Mouse (Mus musculus) gastrocnemius, postnatal 25 days (tissue): ENCODE results near the gene B4galt7. TPM values are rescaled to one million over a fixed set of nuclear protein-coding genes. Genes with fewer than 3 reads are reported as not detected.
"Not testable (repeated sequence)": the region's sequence is repeated elsewhere in the genome, so short reads cannot be mapped to it uniquely, and the experiment has no call there.

Experiments
- DNase-seq: peaks from one replicate; pipeline ENCODE4 v3.0.0; 2022
- total RNA-seq, 2 experiments: library from RNA; stranded (reverse); gene quantifications; 1 replicate in 1 of 2; 2 replicates in 1 of 2; pipeline ENCODE4 v1.2.3; 2021

Gene B4galt7
- total RNA-seq, 2 experiments from 2014 or later, result 4.5 to 6.9 TPM

DNA sequence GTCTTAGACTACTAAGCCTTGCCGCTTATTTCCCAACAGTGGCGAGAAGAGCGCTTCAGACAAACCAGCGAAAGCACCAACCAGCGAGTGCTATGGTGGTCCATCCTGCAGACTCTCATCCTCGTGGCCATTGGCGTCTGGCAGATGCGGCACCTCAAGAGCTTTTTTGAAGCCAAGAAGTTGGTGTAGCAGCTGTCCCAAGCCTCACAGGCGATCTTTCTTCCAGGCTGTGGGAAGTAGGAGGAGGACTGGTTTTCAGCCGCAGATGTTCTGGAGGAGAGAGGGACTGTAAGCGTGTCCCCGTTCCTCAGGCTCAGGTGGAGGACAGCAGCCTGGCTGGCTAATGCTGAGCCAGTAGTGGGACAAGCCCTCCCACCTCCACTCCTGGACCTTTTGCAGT is 2.9 kb upstream of the B4galt7 start:
- no peak for DNase-seq

DNA sequence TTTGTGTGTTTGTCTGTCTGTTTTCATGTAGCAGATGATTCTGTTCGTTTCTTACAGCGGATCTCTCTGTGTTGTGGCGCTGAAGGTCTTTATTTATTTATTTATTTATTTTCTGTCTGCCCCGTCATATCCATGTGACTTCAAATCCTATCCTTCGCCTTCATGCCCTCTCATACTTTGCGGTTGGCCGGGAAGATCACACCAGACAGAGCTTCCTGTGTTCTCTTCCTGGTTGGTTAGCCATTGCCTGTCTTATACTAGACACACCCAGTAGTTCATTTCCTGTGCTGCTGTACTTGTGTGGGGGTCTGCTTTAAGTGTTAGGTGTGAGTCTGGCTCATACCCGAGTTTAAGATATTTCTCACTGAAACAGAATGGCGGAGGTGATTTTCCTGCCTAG is 961 bp downstream of the B4galt7 start:
- no peak for DNase-seq

DNA sequence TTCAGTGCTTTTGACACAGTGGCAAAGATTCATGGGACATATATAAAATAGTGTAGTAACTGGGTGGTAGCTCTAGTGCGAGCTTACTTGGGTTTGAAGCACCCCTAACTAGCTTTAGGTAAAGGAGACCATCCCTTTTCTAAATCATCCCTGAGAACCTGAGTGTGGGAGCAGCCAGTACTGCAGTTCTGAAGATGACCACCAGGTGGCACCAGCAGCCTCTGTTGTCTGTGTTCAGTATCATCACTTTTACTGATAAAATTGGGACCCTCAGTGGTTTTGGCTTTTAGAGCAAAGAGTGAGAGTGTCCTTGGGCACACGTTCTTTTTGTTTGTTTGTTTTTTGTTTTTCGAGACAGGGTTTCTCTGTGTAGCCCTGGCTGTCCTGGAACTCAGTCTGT is 1.9 kb downstream of the B4galt7 start:
- peak; percentile 60 for DNase-seq

DNA sequence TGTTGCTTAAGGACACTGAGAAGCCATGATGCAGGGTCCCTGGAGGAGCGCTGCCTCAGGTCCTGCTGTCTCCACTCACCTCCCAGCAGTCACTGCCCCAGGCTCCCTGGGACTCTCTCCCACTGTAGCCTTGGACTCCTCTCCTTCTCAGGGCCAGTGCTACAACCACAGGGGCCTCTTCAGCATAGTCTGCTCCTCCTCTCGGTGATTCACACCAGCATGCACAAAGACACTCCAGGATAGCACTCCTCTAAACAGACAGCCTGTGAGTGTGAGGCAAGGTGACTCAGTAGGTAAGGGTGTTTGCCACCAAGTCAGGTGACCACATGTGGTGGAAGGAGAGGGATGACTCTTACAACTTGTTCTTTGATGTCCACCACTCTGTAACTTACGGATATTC is 4.9 kb downstream of the B4galt7 start:
- DNase-seq, result no peak

DNA sequence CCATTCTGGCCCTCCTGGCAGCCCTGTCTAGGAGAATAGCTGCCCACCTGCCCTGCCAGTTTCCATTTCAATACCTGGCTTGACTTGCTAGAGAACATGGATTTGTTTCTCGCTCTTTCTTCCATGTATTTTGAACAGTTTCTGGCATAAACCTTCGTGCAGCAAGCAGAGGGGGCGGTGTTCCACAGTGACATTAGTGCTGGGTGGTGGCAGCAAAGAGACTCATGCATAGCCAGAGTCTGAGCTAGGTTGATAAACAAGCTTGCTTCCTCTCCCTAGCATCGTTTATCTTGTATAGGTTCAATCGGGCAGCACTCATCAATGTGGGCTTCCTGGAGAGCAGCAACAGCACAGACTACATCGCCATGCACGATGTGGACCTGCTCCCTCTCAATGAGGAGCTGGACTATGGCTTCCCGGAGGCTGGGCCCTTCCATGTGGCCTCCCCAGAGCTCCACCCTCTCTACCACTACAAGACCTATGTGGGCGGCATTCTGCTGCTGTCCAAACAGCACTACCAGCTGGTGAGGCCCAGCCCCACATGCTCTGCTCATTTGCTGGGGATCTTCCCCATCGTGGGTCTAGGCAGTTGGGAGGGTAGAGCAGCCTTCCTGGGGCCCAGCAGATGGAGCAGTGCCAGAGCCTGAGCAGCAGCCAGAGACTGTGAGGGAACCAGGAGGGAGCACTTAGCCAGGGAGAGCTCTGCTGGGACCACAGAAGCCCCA is 7.4 kb downstream of the B4galt7 start:
- no peak for DNase-seq

DNA sequence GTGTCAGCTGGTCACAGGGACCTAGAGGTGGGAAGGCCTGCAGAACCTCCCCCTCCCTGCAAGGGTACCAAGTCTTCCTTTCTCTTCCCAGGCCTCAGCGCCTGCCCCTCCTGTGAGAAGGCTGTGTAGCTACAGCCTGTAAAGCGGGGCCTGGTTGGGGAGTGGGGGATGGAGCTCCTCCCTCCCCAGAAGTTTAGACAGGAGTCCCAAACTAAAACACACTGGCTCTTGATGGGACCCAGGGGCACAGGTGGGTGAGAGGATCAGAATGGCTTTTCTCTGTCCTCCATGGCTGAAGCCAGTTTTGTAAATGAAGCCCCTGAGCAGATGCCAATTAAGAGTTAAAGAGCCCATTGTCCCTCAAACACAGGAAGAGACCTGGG is 7.9 kb downstream of the B4galt7 start:
- DNase-seq, result no peak

DNA sequence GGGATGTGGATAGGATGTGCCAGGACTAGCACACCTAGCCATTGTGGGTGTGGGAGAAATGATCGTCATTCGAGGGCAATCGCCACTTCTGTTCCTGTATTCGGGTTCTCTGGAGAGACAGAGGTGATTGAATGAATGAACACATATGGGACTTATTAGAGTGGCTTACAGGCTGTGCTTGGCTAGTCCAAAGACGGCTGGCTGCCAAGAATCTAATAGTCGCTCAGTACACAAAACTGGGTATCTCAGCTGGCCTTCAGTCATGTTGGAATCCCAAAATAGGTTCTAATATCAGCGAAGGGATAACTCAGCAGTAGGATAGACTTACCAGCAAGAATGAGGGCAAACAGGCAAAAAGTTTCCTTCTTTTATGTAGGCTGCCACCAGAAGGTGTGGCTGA is 12.3 kb downstream of the B4galt7 start:
- DNase-seq, result no peak

DNA sequence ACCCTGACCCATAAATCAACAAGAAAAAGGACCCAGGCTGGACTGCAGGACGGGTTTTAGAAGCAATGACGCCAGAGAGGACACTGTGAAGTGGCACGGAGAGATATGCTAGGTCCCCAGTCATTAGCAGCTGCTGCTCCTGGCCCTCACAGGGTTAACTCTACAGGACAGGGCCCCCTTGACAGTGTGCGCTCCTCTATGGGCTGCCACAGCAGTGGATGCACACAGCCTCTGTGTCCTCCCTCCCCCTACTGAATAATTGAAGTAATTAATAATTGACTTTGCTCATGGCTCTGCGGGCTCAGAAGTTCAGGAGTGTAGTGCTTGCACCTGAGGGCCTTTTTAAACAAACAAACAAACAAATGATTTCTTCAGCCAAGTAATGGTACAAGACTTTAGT is 13.8 kb downstream of the B4galt7 start:
- DNase-seq, result no peak

DNA sequence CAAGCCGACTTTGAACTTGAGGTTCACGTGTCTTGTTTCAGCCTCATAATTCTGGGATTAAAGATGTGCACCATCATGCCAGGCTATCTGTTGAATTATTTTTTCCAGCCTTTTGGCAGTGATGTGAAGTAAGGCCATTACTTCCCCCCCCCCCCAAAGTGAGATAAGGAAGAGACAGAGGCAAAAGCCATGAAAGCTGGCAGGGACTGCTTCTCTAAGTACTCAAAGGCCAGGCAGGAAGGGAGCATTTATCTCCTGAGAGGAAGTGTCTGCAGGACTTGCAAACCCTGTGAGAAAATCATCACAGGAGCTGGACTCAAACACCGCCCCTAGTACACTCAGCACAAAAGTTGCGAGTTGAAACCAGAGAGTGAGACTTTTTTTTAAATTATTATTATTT is 19.6 kb downstream of the B4galt7 start:
- DNase-seq, result no peak

DNA sequence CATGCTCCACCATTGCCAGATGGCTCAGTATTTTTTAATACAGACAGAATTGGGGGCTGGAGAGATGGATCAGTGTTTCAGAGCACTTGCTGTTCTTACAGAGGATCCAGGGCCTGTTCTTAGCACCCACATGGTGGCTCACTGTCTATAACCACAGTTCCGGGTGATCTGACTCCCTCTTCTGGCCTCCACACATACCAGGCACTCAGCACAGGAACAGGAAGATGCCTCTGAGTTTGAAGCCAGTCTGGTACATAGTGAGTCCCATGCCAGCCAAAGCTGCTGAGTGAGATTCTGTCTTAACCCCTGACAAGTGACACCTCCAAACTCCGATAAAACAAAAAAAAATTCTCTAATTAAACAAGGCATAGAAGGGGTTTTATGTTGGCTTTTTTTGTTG is 20.6 kb downstream of the B4galt7 start:
- DNase-seq, result no peak

DNA sequence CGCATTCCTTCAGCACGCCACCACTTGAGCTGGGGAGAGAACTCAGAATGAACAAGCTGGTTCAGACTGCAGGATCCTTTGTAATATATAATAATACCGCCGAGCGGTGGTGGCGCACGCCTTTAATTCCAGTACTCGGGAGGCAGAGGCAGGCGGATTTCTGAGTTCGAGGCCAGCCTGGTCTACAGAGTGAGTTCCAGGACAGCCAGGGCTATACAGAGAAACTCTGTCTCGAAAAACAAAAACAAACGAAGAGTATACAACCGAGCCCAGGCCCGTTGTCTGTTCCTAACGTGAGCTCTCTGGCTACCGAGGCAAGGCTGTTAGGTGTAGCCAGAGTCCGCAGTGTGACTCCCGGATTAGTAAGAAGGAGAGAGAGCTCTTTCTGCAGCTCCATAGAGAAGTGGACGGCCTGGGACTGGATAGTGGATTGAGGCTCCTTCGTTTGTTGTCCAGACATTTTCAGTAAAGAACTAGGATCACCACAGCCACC is 22.5 kb downstream of the B4galt7 start:
- not testable (repeated sequence) for DNase-seq

DNA sequence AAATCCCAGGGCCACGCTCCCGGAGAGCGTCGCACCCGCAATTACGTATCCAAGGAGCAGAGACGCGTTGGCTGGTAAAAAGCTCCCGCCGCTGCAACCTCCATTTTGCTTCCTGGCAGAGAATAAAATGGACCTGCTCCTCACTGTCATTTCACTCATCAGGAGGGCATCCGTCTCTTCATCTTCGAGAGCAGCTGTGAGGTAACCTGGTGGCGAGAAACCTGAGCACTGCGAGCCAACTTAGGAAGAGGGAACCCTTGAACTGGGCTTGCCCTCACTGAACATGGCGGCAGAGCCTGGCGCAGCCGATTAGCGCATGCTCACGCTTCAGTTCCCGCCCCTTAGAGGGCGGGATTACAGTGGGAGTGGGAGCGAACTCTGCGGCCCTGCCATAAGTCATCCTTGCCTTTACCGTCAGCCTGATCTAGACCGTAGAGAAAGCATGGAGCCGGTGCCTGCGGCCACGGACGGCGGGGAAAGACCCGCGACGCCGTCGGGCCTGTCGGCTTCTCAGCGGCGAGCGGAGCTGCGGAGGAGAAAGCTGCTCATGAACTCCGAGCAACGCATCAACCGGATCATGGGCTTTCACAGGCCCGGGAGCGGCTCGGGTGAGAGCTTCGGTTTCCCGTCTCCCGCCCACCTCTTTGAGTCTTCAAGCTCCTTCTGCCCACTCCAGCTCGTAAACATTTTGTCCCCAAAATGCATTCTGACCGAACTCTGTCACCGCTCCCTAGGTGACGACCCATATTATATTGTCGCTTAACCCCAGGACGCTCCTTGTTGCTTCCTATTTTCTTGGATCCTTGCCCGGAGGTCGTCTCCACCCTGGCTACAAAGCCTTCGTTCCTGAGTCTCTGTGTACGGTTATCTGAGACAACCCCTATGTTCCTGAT is 23.2 kb downstream of the B4galt7 start, which contains the start of gene Caml:
Gene Caml, plus strand, starts transcription at position 357 of the 893 bp plus-strand sequence.
- DNase-seq, result peak; percentile 86

DNA sequence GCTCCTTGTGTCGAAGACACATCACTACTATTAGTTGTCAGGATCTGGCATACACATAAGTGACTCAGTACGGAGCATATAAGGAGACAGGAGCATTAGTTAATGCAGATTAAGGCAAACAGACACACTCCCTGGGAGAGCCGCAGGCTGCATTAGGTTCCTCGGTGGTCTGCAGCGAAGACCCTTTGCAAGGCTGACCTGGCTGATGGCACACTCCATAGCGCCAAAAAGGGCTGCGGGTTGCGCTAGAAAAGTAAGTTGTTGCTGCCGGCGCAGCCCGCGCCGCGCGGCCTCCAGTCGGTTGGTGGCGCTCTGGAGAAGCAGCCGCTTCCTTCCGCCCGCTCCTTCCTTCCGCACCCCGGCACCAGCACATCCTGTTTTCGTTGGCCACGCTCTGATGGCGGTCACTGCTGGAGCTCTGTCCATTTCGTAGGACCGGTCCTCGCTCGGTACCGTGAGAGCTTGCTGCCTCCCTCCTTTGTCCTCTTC is 35.0 kb downstream of the B4galt7 start, which contains the start of gene Ddx46:
Gene Ddx46, plus strand, starts transcription at position 389 of the 489 bp plus-strand sequence.
- DNase-seq, result peak; percentile 86

DNA sequence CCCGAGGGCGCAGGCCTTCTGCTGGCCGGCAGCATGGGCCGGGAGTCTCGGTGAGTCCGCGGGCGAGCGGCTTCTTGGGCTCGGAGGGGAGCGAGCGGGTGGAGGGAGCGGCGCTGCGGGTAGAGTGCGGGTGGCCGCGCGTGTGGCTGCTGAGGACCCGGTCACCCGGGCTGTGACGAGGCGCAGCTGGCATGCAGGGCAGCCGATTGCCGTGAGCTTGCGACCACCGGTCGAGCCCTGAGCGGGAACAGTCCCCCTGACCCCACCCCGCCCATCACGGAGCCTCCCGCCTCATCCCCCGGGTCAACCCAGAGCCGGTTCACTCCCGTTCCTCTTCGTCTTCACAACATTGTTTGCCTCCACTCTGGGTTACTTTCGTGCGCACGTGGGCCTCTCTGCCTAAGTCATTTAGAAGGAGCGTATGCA is 35.5 kb downstream of the B4galt7 start:
- DNase-seq, result no peak

DNA sequence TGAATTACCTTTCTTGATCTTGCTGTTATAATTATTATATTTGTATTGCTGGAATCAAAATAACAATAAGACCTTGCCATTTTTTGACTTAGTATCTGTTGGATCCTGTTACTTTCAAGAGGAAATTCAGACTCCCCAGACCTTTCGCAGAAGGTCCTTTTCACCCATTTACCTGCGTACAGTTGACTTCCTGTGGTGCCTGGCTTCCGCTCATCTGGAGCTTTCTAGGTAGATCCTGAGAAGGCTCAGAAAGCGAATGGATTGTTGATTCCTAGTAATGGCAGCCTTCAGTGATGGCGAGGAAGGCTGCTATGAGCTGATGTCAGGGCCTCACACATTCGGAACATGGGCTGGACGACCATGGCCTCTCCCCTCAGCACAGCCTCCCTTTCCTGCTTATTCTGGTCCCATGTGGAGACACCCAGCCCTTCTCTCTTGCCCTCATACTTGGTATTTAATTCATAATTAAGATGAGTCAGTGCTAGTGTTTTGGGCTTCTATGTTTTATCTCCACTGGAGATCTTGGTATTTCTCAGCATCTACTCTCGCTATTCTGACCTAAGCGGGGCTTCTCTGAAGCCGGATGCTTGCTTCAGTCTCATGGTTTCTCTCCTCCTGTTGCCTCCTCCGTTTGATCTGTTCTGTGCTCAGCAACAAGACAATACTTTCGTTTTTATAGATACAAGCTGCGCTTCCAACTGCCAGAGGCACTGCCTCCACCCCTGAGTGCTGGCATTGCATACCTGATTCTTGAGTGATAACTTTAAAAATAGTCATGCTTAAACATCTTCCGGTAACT is 36.7 kb downstream of the B4galt7 start:
- no peak for DNase-seq

DNA sequence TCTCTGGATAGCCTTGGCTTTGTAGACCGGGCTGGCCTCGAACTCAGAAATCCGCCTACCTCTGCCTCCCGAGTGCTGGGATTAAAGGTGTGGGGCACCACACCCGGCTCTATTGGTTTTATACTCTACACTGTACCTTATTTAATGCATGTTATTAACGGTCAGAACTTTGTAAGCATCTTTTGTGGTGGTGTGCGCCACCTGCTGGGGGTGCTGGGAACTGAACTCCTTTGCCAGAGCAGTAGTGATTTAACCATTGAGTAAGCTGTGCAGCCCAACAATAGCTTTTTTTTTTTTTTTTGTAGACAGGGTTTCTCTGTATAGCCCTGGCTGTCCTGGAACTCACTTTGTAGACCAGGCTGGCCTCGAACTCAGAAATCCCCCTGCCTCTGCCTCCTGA is 40.8 kb downstream of the B4galt7 start:
- peak; percentile 36 for DNase-seq

DNA sequence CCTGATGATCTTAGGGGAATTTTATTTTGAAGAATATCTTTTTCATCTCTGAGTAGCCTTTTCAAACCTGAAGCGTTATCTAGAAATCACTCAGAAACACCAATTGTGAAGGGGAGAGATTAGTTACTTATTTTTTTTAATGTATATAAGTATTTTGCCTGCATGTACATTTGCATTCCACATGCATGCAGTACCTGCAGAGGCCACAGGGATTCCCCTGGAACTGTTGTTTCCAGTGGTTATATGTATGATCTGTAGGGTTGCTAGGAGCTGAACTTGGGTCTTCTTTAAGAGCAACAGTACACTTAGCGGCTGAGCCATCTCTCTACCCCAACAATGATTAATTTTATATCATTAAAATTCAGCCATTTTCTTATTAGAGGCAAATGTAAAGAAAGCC is 44.8 kb downstream of the B4galt7 start:
- no peak for DNase-seq

DNA sequence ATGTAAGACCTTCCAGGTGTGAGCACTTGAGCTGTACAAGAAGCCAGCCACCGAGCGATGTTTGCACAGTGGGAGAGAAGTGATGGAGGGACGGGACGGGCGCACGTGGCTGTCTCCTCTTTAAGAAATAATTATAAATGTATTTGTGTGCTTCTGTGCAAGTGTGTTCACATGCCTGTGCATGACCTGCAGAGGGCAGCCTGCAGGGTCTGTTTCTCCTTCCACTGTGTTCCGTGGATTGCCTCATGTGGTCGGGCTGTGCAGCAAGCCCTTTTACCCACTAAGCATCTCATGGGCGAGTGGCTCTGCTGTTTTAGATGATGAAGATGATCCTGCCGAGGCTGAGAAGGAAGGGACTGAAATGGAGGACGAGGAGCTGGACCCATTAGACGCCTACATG is 50.4 kb downstream of the B4galt7 start:
- no peak for DNase-seq

DNA sequence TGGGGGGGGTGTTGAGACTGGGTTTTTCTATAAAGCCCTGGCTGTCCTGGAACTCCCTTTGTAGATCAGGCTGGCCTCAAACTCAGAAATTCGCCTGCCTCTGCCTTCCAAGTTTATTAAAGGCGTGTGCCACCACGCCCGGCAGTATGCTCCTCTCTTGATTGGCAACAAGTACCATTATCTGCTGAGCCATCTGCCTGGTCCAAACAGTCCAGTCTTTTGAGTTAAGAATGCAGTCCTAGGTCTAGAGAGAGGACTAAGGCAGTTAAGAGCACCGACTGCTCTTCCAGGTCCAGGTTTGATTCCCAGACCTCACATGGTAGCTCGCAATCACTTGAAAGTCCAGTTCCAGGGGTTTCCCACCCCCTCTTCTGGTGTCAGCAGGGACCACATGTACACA is 51.3 kb downstream of the B4galt7 start:
- no peak for DNase-seq
